Mouse (Mus musculus): ENCODE data around the gene Cadm1. TPM values are rescaled to one million over a fixed set of nuclear protein-coding genes. Genes with fewer than 3 reads are reported as not detected.

Cadm1 gene
- polyA plus RNA-seq, 1 experiment from 2014 or later = 207 TPM

DNA sequence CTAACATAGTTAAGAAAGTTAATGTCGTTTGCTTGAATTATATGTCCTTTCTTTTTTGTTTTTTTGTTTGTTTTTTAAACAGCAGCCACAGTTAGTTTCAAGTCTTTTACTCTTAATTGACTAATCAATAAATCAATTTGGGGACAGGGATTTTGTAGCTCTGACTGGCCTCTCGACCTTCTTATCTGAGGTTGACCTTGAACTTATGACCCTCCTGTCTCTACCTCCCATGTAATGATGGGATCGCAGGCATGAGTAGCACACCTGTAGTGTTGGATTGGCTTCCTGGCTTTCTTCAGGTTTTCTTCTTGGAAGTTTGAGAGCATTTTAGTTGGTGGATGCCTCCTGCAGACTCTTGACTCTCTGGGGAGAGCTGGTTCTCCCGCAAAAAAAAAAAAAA, 53.3 kb downstream of the Cadm1 start:
- H3K4me1 ChIP-seq (replicated peaks) = peaks cover 49% of the 10 kb centered on the region
- no peak overlapping the region for H3K27ac ChIP-seq (replicated peaks)
- no peak for ATAC-seq (ENCODE audit: low FRiP score, low read depth)
- no peaks in the 10 kb centered on the region for H3K36me3 ChIP-seq
- H3K9ac ChIP-seq = no peak overlapping the region
- H3K9me3 ChIP-seq = no peaks in the 10 kb centered on the region
- H3K4me2 ChIP-seq = no peak overlapping the region
- 90% methylated on average over 4 of the region's 4 CpGs for WGBS
- no peaks in the 10 kb centered on the region for H3K27me3 ChIP-seq
- H3K4me3 ChIP-seq = no peak overlapping the region

- no peak overlapping the region for H3K9ac ChIP-seq
- WGBS = 57% methylated on average over 5 of the region's 5 CpGs
- no peak for ATAC-seq (ENCODE audit: low FRiP score, low read depth)
Observed at GRCm38 (mm10) chr9:47586176-47586575, 56.2 kb downstream of the Cadm1 start.

GRCm38 (mm10) chr9:47586839-47587238, 56.9 kb downstream of the Cadm1 start:
- H3K27me3 ChIP-seq = no peaks in the 10 kb centered on the region
- no peak overlapping the region for H3K9ac ChIP-seq
- no peak overlapping the region for H3K27ac ChIP-seq (replicated peaks)
- WGBS = 69% methylated on average over 8 of the region's 8 CpGs
- H3K4me3 ChIP-seq = no peak overlapping the region
- H3K4me1 ChIP-seq (replicated peaks) = peaks cover 54% of the 10 kb centered on the region
- H3K36me3 ChIP-seq = no peaks in the 10 kb centered on the region
- H3K9me3 ChIP-seq = no peaks in the 10 kb centered on the region
- H3K4me2 ChIP-seq = no peak overlapping the region
- no peak for ATAC-seq (ENCODE audit: low FRiP score, low read depth)

More at GRCm38 (mm10) chr9:47586176-47586575, 56.2 kb downstream of the Cadm1 start:
- Histone ChIP-seq H3K4me1 (replicated peaks) (peaks cover 56% of the 10 kb centered on the region), H3K4me3 (no peak overlapping the region), H3K4me2 (no peak overlapping the region), H3K27ac (replicated peaks) (no peak overlapping the region), H3K36me3 (no peaks in the 10 kb centered on the region), H3K9me3 (no peaks in the 10 kb centered on the region), H3K27me3 (no peaks in the 10 kb centered on the region)

GRCm38 (mm10) chr9:47587577-47588194, 57.7 kb downstream of the Cadm1 start:
- 59% methylated on average over 7 of the region's 7 CpGs for WGBS
- Histone ChIP-seq H3K36me3 (no peaks in the 10 kb centered on the region), H3K4me2 (no peak overlapping the region), H3K27ac (replicated peaks) (no peak overlapping the region), H3K4me1 (replicated peaks) (peaks cover 54% of the 10 kb centered on the region), H3K9ac (no peak overlapping the region), H3K9me3 (no peaks in the 10 kb centered on the region), H3K4me3 (no peak overlapping the region), H3K27me3 (no peaks in the 10 kb centered on the region)
- no peak for ATAC-seq (ENCODE audit: low FRiP score, low read depth)

GRCm38 (mm10) chr9:47589832-47590231, 59.9 kb downstream of the Cadm1 start:
- H3K9ac ChIP-seq = no peak overlapping the region
- peaks cover 53% of the 10 kb centered on the region for H3K4me1 ChIP-seq (replicated peaks)
- no peaks in the 10 kb centered on the region for H3K9me3 ChIP-seq
- no peak overlapping the region for H3K27ac ChIP-seq (replicated peaks)
- H3K27me3 ChIP-seq = no peaks in the 10 kb centered on the region
- no peak overlapping the region for H3K4me2 ChIP-seq
- 63% methylated on average over 5 of the region's 5 CpGs for WGBS
- no peak for ATAC-seq (ENCODE audit: low FRiP score, low read depth)
- no peak overlapping the region for H3K4me3 ChIP-seq
- H3K36me3 ChIP-seq = no peaks in the 10 kb centered on the region

- no peak overlapping the region for H3K4me3 ChIP-seq
- ATAC-seq (ENCODE audit: low FRiP score, low read depth) = no peak
- H3K36me3 ChIP-seq = no peaks in the 10 kb centered on the region
- no peak overlapping the region for H3K27ac ChIP-seq (replicated peaks)
- peaks cover 22% of the 10 kb centered on the region for H3K4me1 ChIP-seq (replicated peaks)
- no peaks in the 10 kb centered on the region for H3K9me3 ChIP-seq
- no peak overlapping the region for H3K4me2 ChIP-seq
- H3K27me3 ChIP-seq = no peaks in the 10 kb centered on the region
- 76% methylated on average over 11 of the region's 11 CpGs for WGBS
- H3K9ac ChIP-seq = no peak overlapping the region
Observed at GRCm38 (mm10) chr9:47601541-47601940, 71.6 kb downstream of the Cadm1 start.

- no peaks in the 10 kb centered on the region for H3K36me3 ChIP-seq
- H3K9me3 ChIP-seq = no peaks in the 10 kb centered on the region
- H3K9ac ChIP-seq = no peak overlapping the region
- no peaks in the 10 kb centered on the region for H3K27me3 ChIP-seq
- no peak overlapping the region for H3K27ac ChIP-seq (replicated peaks)
- H3K4me3 ChIP-seq = no peak overlapping the region
- H3K4me1 ChIP-seq (replicated peaks) = peaks cover 19% of the 10 kb centered on the region
- no peak overlapping the region for H3K4me2 ChIP-seq
- no peak for ATAC-seq (ENCODE audit: low FRiP score, low read depth)
- WGBS = 54% methylated on average over 4 of the region's 4 CpGs
Observed at GRCm38 (mm10) chr9:47603971-47604370, 74.0 kb downstream of the Cadm1 start.

- no peak overlapping the region for H3K4me2 ChIP-seq
- H3K9ac ChIP-seq = no peak overlapping the region
- 77% methylated on average over 5 of the region's 5 CpGs for WGBS
- no peak overlapping the region for H3K27ac ChIP-seq (replicated peaks)
- H3K9me3 ChIP-seq = no peaks in the 10 kb centered on the region
- peaks cover 32% of the 10 kb centered on the region for H3K4me1 ChIP-seq (replicated peaks)
- H3K36me3 ChIP-seq = no peaks in the 10 kb centered on the region
- H3K4me3 ChIP-seq = no peak overlapping the region
- H3K27me3 ChIP-seq = no peaks in the 10 kb centered on the region
- no peak for ATAC-seq (ENCODE audit: low FRiP score, low read depth)
Observed at GRCm38 (mm10) chr9:47605628-47606027, 75.7 kb downstream of the Cadm1 start.

GRCm38 (mm10) chr9:47608441-47608840, 78.5 kb downstream of the Cadm1 start:
- no peak overlapping the region for H3K4me2 ChIP-seq
- H3K4me3 ChIP-seq = no peak overlapping the region
- H3K27ac ChIP-seq (replicated peaks) = no peak overlapping the region
- no peak overlapping the region for H3K9ac ChIP-seq
- no peak for ATAC-seq (ENCODE audit: low FRiP score, low read depth)
- no peaks in the 10 kb centered on the region for H3K27me3 ChIP-seq
- H3K9me3 ChIP-seq = no peaks in the 10 kb centered on the region
- WGBS = 86% methylated on average over 7 of the region's 7 CpGs
- H3K36me3 ChIP-seq = no peaks in the 10 kb centered on the region
- H3K4me1 ChIP-seq (replicated peaks) = peaks cover 45% of the 10 kb centered on the region

- Histone ChIP-seq H3K27me3 (no peaks in the 10 kb centered on the region), H3K9me3 (no peaks in the 10 kb centered on the region), H3K27ac (replicated peaks) (no peak overlapping the region), H3K36me3 (no peaks in the 10 kb centered on the region), H3K4me1 (replicated peaks) (peaks cover 45% of the 10 kb centered on the region), H3K9ac (no peak overlapping the region), H3K4me2 (no peak overlapping the region), H3K4me3 (no peak overlapping the region)
- no peak for ATAC-seq (ENCODE audit: low FRiP score, low read depth)
- 27% methylated on average over 5 of the region's 6 CpGs for WGBS
Observed at GRCm38 (mm10) chr9:47608921-47609320, 78.9 kb downstream of the Cadm1 start.

GRCm38 (mm10) chr9:47609443-47609842, 79.5 kb downstream of the Cadm1 start:
- peaks cover 45% of the 10 kb centered on the region for H3K4me1 ChIP-seq (replicated peaks)
- no peak for ATAC-seq (ENCODE audit: low FRiP score, low read depth)
- H3K27ac ChIP-seq (replicated peaks) = 0 out of 2 replicates have a peak overlapping the region, but pooled peaks have one; percentile 20
- no peak overlapping the region for H3K4me2 ChIP-seq
- H3K9me3 ChIP-seq = no peaks in the 10 kb centered on the region
- H3K36me3 ChIP-seq = no peaks in the 10 kb centered on the region
- H3K27me3 ChIP-seq = no peaks in the 10 kb centered on the region
- no peak overlapping the region for H3K4me3 ChIP-seq
- no peak overlapping the region for H3K9ac ChIP-seq
- WGBS = 36% methylated on average over 4 of the region's 4 CpGs

DNA sequence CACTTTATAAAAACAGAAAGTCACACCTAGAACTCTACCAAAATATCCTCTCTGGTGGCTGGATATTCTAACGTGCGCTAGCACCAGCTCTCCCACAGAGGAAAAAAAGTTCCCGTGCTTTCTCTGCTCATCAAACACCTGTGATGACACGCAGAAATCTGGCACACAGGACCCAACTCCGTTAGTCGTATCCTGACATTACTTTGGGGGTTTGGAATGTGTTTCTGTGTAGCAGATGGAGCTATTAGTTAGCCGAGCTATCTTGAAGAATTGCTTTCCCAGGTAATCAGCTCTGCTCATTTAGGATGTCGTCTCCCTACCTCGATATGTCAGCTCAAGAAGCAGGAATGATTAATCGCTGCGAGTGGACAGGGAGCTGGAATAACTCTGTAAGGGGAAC, 80.3 kb downstream of the Cadm1 start:
- H3K9me3 ChIP-seq = no peaks in the 10 kb centered on the region
- WGBS = 51% methylated on average over 11 of the region's 11 CpGs
- H3K4me2 ChIP-seq = no peak overlapping the region
- no peak overlapping the region for H3K27ac ChIP-seq (replicated peaks)
- H3K4me1 ChIP-seq (replicated peaks) = peaks cover 47% of the 10 kb centered on the region
- H3K36me3 ChIP-seq = no peaks in the 10 kb centered on the region
- H3K9ac ChIP-seq = no peak overlapping the region
- no peaks in the 10 kb centered on the region for H3K27me3 ChIP-seq
- no peak overlapping the region for H3K4me3 ChIP-seq
- ATAC-seq (ENCODE audit: low FRiP score, low read depth) = no peak

- Histone ChIP-seq H3K4me3 (no peak overlapping the region), H3K9me3 (no peaks in the 10 kb centered on the region), H3K36me3 (no peaks in the 10 kb centered on the region), H3K4me2 (no peak overlapping the region), H3K27me3 (no peaks in the 10 kb centered on the region), H3K27ac (replicated peaks) (no peak overlapping the region), H3K9ac (no peak overlapping the region), H3K4me1 (replicated peaks) (peaks cover 69% of the 10 kb centered on the region)
- 83% methylated on average over 13 of the region's 13 CpGs for WGBS
- no peak for ATAC-seq (ENCODE audit: low FRiP score, low read depth)
Observed at GRCm38 (mm10) chr9:47612894-47613412, 83.0 kb downstream of the Cadm1 start.
